ENCODE assay signal across 8 mouse cellular contexts in genomic region chr11:78189234-78190040, GRCm38 (mm10). TPM values are rescaled to one million over a fixed set of nuclear protein-coding genes. Genes with fewer than 3 reads are reported as not detected.
DNase-seq lines count a peak whose midpoint lies in the region; ATAC-seq and TF ChIP-seq lines count a peak whose summit lies in the region.

No protein-coding gene starts in this region.

- DNase-seq in MEL (ENCODE audit: low read depth, low spot score) = peak; percentile 71
- DNase-seq in frontal cortex, postnatal 10 days (ENCODE audit: low spot score in 2 of 2) = peak; percentile 81 to 86
- DNase-seq in layer of hippocampus, postnatal 14 days (ENCODE audit: low spot score in 2 of 2) = peak; percentile 73 to 87
- DNase-seq in lung, postnatal 14 days = peak; percentile 70
- peak; percentile 95 for DNase-seq in retina, postnatal 1 day
- DNase-seq in thymus, adult 18-20 months = no peak

- peaks cover 0 to 6% of the 10 kb centered on the region in 2 experiments; a peak in 1 of 4 replicates for H3K27me3 ChIP-seq in MEL (ENCODE audit: control insufficient read depth in 1 of 2, insufficient read depth in 2 of 2, low read length in 2 of 2)
- H3K27me3 ChIP-seq in hindbrain, embryonic 12.5 days = no peaks in the 10 kb centered on the region

- 4% methylated on average over 42 of the region's 42 CpGs for WGBS in bone marrow, adult 2 months
- under 1% methylated on average over 42 of the region's 42 CpGs for WGBS in hindbrain, embryonic 12.5 days

- TF ChIP-seq RAD21 in MEL (IDR thresholded peaks at IDR 0.05; ENCODE audit: low read depth, low read length) = no peak

- peaks cover 0 to 6% of the 10 kb centered on the region in 2 experiments; a peak in 3 of 4 replicates for H3K36me3 ChIP-seq in MEL (ENCODE audit: control insufficient read depth in 1 of 2, insufficient read depth in 2 of 2, low read length in 2 of 2)
- H3K36me3 ChIP-seq in hindbrain, embryonic 12.5 days = peaks cover 30% of the 10 kb centered on the region

- peak in 1 of 2 experiments; percentile 38; a peak in 1 of 4 replicates for TF ChIP-seq POLR2A in MEL (IDR thresholded peaks at IDR 0.05; ENCODE audit: control insufficient read depth in 1 of 2, insufficient read depth in 1 of 2, low read depth in 1 of 2, low read length in 2 of 2, poor library complexity in 1 of 2)
- TF ChIP-seq POLR2A in bone marrow, adult 2 months (IDR thresholded peaks at IDR 0.05; ENCODE audit: borderline replicate concordance, control insufficient read depth, low read depth, low read length) = no peak

- H3K4me1 ChIP-seq in MEL (ENCODE audit: control insufficient read depth in 1 of 2, insufficient read depth in 2 of 2, low read length in 2 of 2) = peaks cover 0 to 15% of the 10 kb centered on the region in 2 experiments; a peak in 3 of 4 replicates
- H3K4me1 ChIP-seq in bone marrow, adult 2 months (ENCODE audit: control insufficient read depth, insufficient read depth, low read length) = no peaks in the 10 kb centered on the region; the same call in 1 of the 2 replicates
- peaks cover 18% of the 10 kb centered on the region for H3K4me1 ChIP-seq in hindbrain, embryonic 12.5 days

- no peak for TF ChIP-seq CTCF in MEL (IDR thresholded peaks at IDR 0.05 in 2 of 3, conservative IDR thresholded peaks at IDR 0.05 in 1 of 3; ENCODE audit: control insufficient read depth in 1 of 3, insufficient read depth in 1 of 3, low read depth in 2 of 3, low read length in 3 of 3, poor library complexity in 1 of 3, severe bottlenecking in 1 of 3)
- TF ChIP-seq CTCF in bone marrow, adult 2 months (IDR thresholded peaks at IDR 0.05; ENCODE audit: control insufficient read depth, insufficient read depth, low read length) = no peak

- peak overlapping the region; percentile 88 for H3K9ac ChIP-seq in MEL (ENCODE audit: control insufficient read depth, low read depth, low read length, poor library complexity, severe bottlenecking)
- peak overlapping the region; percentile 89 for H3K9ac ChIP-seq in hindbrain, embryonic 12.5 days

- ATAC-seq in hindbrain, embryonic 12.5 days (ENCODE audit: low FRiP score) = peak; percentile 83

- TF ChIP-seq EP300 in MEL (IDR thresholded peaks at IDR 0.05; ENCODE audit: low read depth in 1 of 2, low read length in 2 of 2) = no peak

- H3K4me3 ChIP-seq in MEL (ENCODE audit: control insufficient read depth in 1 of 2, insufficient read depth in 1 of 2, low read depth in 2 of 2, low read length in 2 of 2) = peak overlapping the region; percentile 72 to 73
- H3K4me3 ChIP-seq in bone marrow, adult 2 months (replicated peaks; ENCODE audit: control insufficient read depth, low read depth, low read length) = peak overlapping the region; percentile 4
- H3K4me3 ChIP-seq in hindbrain, embryonic 12.5 days = peak overlapping the region; percentile 76

- no peaks in the 10 kb centered on the region for H3K9me3 ChIP-seq in MEL (replicated peaks; ENCODE audit: insufficient read depth, low read length)
- H3K9me3 ChIP-seq in hindbrain, embryonic 12.5 days (replicated peaks) = no peaks in the 10 kb centered on the region

- peak overlapping the region; percentile 28 for H3K27ac ChIP-seq in MEL (ENCODE audit: control insufficient read depth, low read depth, low read length)
- H3K27ac ChIP-seq in bone marrow, adult 2 months (ENCODE audit: control insufficient read depth, insufficient read depth, low read depth, low read length, poor library complexity) = no peak overlapping the region; the same call in 1 of the 2 replicates
- H3K27ac ChIP-seq in hindbrain, embryonic 12.5 days = peak overlapping the region; percentile 96

- peaks cover 7% of the 10 kb centered on the region; the same call in 1 of the 2 replicates for H3K79me2 ChIP-seq in MEL (ENCODE audit: control insufficient read depth, insufficient read depth, low read length, poor library complexity)

- H3K4me2 ChIP-seq in hindbrain, embryonic 12.5 days (replicated peaks) = peak overlapping the region; percentile 65

TF ChIP-seq in MEL, 35 proteins besides CTCF, POLR2A, EP300 and RAD21:
- no peak for TF ChIP-seq MEF2A (IDR thresholded peaks at IDR 0.05; ENCODE audit: extremely low read depth, insufficient replicate concordance, low read depth, low read length, poor library complexity, severe bottlenecking)
- peak; percentile 37; the same call in 1 of the 2 replicates for TF ChIP-seq CHD1 (IDR thresholded peaks at IDR 0.05; ENCODE audit: low read depth, low read length)
- peak; percentile 80 for TF ChIP-seq MAX (IDR thresholded peaks at IDR 0.05; ENCODE audit: low read length)
- peak; percentile 88; the same call in 1 of the 2 replicates for TF ChIP-seq MXI1 (IDR thresholded peaks at IDR 0.05; ENCODE audit: low read depth, low read length)
- peak; percentile 75 for TF ChIP-seq SIN3A (IDR thresholded peaks at IDR 0.05; ENCODE audit: low read length)
- peak; percentile 42 for TF ChIP-seq NELFE (IDR thresholded peaks at IDR 0.05; ENCODE audit: low read depth, low read length)
- no peak for TF ChIP-seq MAFK (IDR thresholded peaks at IDR 0.05; ENCODE audit: borderline replicate concordance, low read depth, low read length)
- 0 out of 2 replicates have a peak, but pooled peaks have one; percentile 23 for TF ChIP-seq USF1 (IDR thresholded peaks at IDR 0.05; ENCODE audit: low read depth, low read length)
- no peak for TF ChIP-seq USF2 (IDR thresholded peaks at IDR 0.05; ENCODE audit: borderline replicate concordance in 1 of 2, insufficient read depth in 1 of 2, low read depth in 1 of 2, low read length in 2 of 2)
- TF ChIP-seq ZMIZ1 (IDR thresholded peaks at IDR 0.05; ENCODE audit: low read depth, low read length) = peak; percentile 52; the same call in 1 of the 2 replicates
- TF ChIP-seq MAZ (IDR thresholded peaks at IDR 0.05; ENCODE audit: low read depth, low read length) = 0 out of 2 replicates have a peak, but pooled peaks have one; percentile 32
- peak; percentile 71 for TF ChIP-seq NRF1 (IDR thresholded peaks at IDR 0.05; ENCODE audit: insufficient read depth, low read depth, low read length, poor library complexity, severe bottlenecking)
- no peak for TF ChIP-seq ZKSCAN1 (IDR thresholded peaks at IDR 0.05; ENCODE audit: low read depth, low read length)
- 0 out of 2 replicates have a peak, but pooled peaks have one; percentile 2 for TF ChIP-seq ETS1 (IDR thresholded peaks at IDR 0.05; ENCODE audit: low read depth, low read length)
- peak; percentile 5; the same call in 1 of the 2 replicates for TF ChIP-seq HCFC1 (IDR thresholded peaks at IDR 0.05; ENCODE audit: low read depth, low read length)
- TF ChIP-seq JUND (IDR thresholded peaks at IDR 0.05; ENCODE audit: low read depth, low read length) = no peak
- TF ChIP-seq TAL1 (IDR thresholded peaks at IDR 0.05; ENCODE audit: low read length) = no peak
- TF ChIP-seq E2F4 (IDR thresholded peaks at IDR 0.05; ENCODE audit: borderline replicate concordance, low read depth, low read length) = no peak
- peak; percentile 91 for TF ChIP-seq BHLHE40 (IDR thresholded peaks at IDR 0.05; ENCODE audit: borderline replicate concordance, low read depth, low read length)

RNA-seq across cellular contexts. Expression of gene Rab34, which starts 1.2 kb away (rescaled TPM):
- 20.8 TPM in 2 replicates for total RNA-seq in MEL (2012; rRNA removed)
- polyA plus RNA-seq in MEL (2012; ENCODE audit: insufficient read depth in 1 of 2, insufficient read length in 2 of 2, low read depth in 1 of 2, low replicate concordance in 2 of 2, missing spikeins in 1 of 2) = 10 to 100 TPM in 1 of 2 experiments, not detected in 1; 42.9 TPM
- 5.2 and 8.6 TPM in 2 replicates for polyA plus RNA-seq in bone marrow, adult 2 months (2011; ENCODE audit: insufficient read depth, insufficient read length, low replicate concordance, missing spikeins)
- polyA plus RNA-seq in hindbrain, embryonic 12.5 days (2016; fragmentation: Nextera tagmentation; extraction: Ambion mirVana) = 75.2 and 81.0 TPM in 2 replicates
- 10 to 100 TPM; 34.1 to 40.0 TPM for total RNA-seq in layer of hippocampus, postnatal 14 days (2021)

RNA-seq across cellular contexts. Expression of gene Proca1, which starts 3.8 kb away (rescaled TPM):
- 0.15 and 0.16 TPM in 2 replicates for total RNA-seq in MEL (2012; rRNA removed)
- polyA plus RNA-seq in MEL (2012; ENCODE audit: insufficient read depth in 1 of 2, insufficient read length in 2 of 2, low read depth in 1 of 2, low replicate concordance in 2 of 2, missing spikeins in 1 of 2) = under 1 TPM in 1 of 2 experiments, not detected in 1; 0.54 TPM
- polyA plus RNA-seq in bone marrow, adult 2 months (2011; ENCODE audit: insufficient read depth, insufficient read length, low replicate concordance, missing spikeins) = 2.6 and 3.3 TPM in 2 replicates
- 2.8 and 3.0 TPM in 2 replicates for polyA plus RNA-seq in hindbrain, embryonic 12.5 days (2016; fragmentation: Nextera tagmentation; extraction: Ambion mirVana)
- 1 to 10 TPM; 6.7 to 6.9 TPM for total RNA-seq in layer of hippocampus, postnatal 14 days (2021)

RNA-seq across cellular contexts. Expression of gene Rpl23a, which starts 6.1 kb away (rescaled TPM):
- 3,920 and 4,112 TPM in 2 replicates for total RNA-seq in MEL (2012; rRNA removed)
- polyA plus RNA-seq in MEL (2012; ENCODE audit: insufficient read depth in 1 of 2, insufficient read length in 2 of 2, low read depth in 1 of 2, low replicate concordance in 2 of 2, missing spikeins in 1 of 2) = 1,000 to 10,000 TPM in 1 of 2 experiments, not detected in 1; 2,892 TPM
- 181 and 299 TPM in 2 replicates for polyA plus RNA-seq in bone marrow, adult 2 months (2011; ENCODE audit: insufficient read depth, insufficient read length, low replicate concordance, missing spikeins)
- 894 and 983 TPM in 2 replicates for polyA plus RNA-seq in hindbrain, embryonic 12.5 days (2016; fragmentation: Nextera tagmentation; extraction: Ambion mirVana)
- total RNA-seq in layer of hippocampus, postnatal 14 days (2021) = 100 to 1,000 TPM; 674 to 733 TPM

RNA-seq across cellular contexts. Expression of gene Tlcd1, which starts 12.9 kb away (rescaled TPM):
- total RNA-seq in MEL (2012; rRNA removed) = 16.2 and 28.3 TPM in 2 replicates
- polyA plus RNA-seq in MEL (2012; ENCODE audit: insufficient read depth in 1 of 2, insufficient read length in 2 of 2, low read depth in 1 of 2, low replicate concordance in 2 of 2, missing spikeins in 1 of 2) = 10 to 100 TPM in 1 of 2 experiments, not detected in 1; 23.3 TPM
- 48.0 and 66.6 TPM in 2 replicates for polyA plus RNA-seq in bone marrow, adult 2 months (2011; ENCODE audit: insufficient read depth, insufficient read length, low replicate concordance, missing spikeins)
- 9.4 and 10.2 TPM in 2 replicates for polyA plus RNA-seq in hindbrain, embryonic 12.5 days (2016; fragmentation: Nextera tagmentation; extraction: Ambion mirVana)
- 10 to 100 TPM; 33.0 to 37.0 TPM for total RNA-seq in layer of hippocampus, postnatal 14 days (2021)

RNA-seq across cellular contexts. Expression of gene Nek8, which starts 13.0 kb away (rescaled TPM):
- total RNA-seq in MEL (2012; rRNA removed) = 6.0 and 7.5 TPM in 2 replicates
- 10 to 100 TPM in 1 of 2 experiments, not detected in 1; 10.1 TPM for polyA plus RNA-seq in MEL (2012; ENCODE audit: insufficient read depth in 1 of 2, insufficient read length in 2 of 2, low read depth in 1 of 2, low replicate concordance in 2 of 2, missing spikeins in 1 of 2)
- 10.4 and 17.8 TPM in 2 replicates for polyA plus RNA-seq in bone marrow, adult 2 months (2011; ENCODE audit: insufficient read depth, insufficient read length, low replicate concordance, missing spikeins)
- polyA plus RNA-seq in hindbrain, embryonic 12.5 days (2016; fragmentation: Nextera tagmentation; extraction: Ambion mirVana) = 10.7 and 12.9 TPM in 2 replicates
- 1 to 10 TPM; 4.2 to 4.7 TPM for total RNA-seq in layer of hippocampus, postnatal 14 days (2021)

Comparison
In these comparisons a context has a peak if more than half of its experiments do, and no peak if none do; other contexts are left out.
1. DNase-seq: peak in MEL (single experiment), frontal cortex, postnatal 10 days (2 of 2), layer of hippocampus, postnatal 14 days (2 of 2), lung, postnatal 14 days (single experiment) and retina, postnatal 1 day (single experiment); none in thymus, adult 18-20 months (0 of 2).
2. H3K4me3 ChIP-seq: peak in every context shown above with its lines; median percentile 76 in hindbrain, embryonic 12.5 days; 72 in MEL; 4 in bone marrow, adult 2 months.